Mouse (Mus musculus) kidney, postnatal 0 days (tissue): ENCODE results near the gene Slc9a3r1. TPM values are rescaled to one million over a fixed set of nuclear protein-coding genes. Genes with fewer than 3 reads are reported as not detected.
A peak's percentile ranks its signal among the peaks of the same experiment; 100 is the strongest.

Experiments used
- ATAC-seq: fragments of 200-750 bp; cut with Nextera tagmentation; replicated peaks from 2 replicates; pipeline ENCODE4 v1.8.0; 2017; ENCODE audit warnings: low read depth, moderate number of reproducible peaks, moderate TSS enrichment, moderate library complexity; ENCODE audit not compliant: low FRiP score
- DNase-seq: peaks from one replicate; pipeline ENCODE4 v3.0.0-alpha.2; 2016; ENCODE audit warnings: low spot score
- H3K27ac ChIP-seq: fragments of 300-500 bp; sonication (generic); 2 replicates; pipeline ENCODE4 v1.5.1; 2014; ENCODE audit warnings: mild to moderate bottlenecking
- H3K27me3 ChIP-seq: fragments of 300-500 bp; sonication (generic); 2 replicates; pipeline ENCODE4 v1.6.1; 2014; ENCODE audit warnings: low read length, mixed read lengths; ENCODE audit not compliant: insufficient read depth
- H3K36me3 ChIP-seq: fragments of 300-500 bp; sonication (generic); 2 replicates; pipeline ENCODE4 v1.6.1; 2014; ENCODE audit warnings: low read length, mixed read lengths; ENCODE audit not compliant: insufficient read depth
- H3K4me1 ChIP-seq: fragments of 300-500 bp; sonication (generic); replicated peaks from 2 replicates; pipeline ENCODE4 v1.6.1; 2014; ENCODE audit warnings: antibody characterized with exemption, low read length, mixed read lengths; ENCODE audit not compliant: insufficient read depth
- H3K4me2 ChIP-seq: fragments of 300-500 bp; sonication (generic); 2 replicates; pipeline ENCODE4 v1.6.1; 2014; ENCODE audit warnings: mild to moderate bottlenecking, low read length, moderate library complexity, mixed read lengths
- H3K4me3 ChIP-seq: fragments of 300-500 bp; sonication (generic); replicated peaks from 2 replicates; pipeline ENCODE4 v1.5.1; 2014; ENCODE audit warnings: low read depth, low read length
- H3K9ac ChIP-seq: fragments of 300-500 bp; sonication (generic); 2 replicates; pipeline ENCODE4 v1.6.1; 2014; ENCODE audit warnings: low read depth, low read length
- H3K9me3 ChIP-seq: fragments of 300-500 bp; sonication (generic); replicated peaks from 2 replicates; pipeline ENCODE4 v1.6.1; 2016; ENCODE audit warnings: low read length, inconsistent platforms, mixed read lengths
- CTCF ChIP-seq: IDR thresholded peaks from 2 replicates; pipeline ENCODE4 v1.5.1; 2016; ENCODE audit warnings: antibody characterized with exemption, low read depth, mild to moderate bottlenecking, moderate library complexity
- WGBS: fragments of 180-500 bp; shearing (Covaris S2); extraction: QIAGEN DNeasy Blood & Tissue Kit; methylation state at CpG from one replicate; pipeline ENCODE4 v1.1.7; 2014; 5-methylcytosine and 5-hydroxymethylcytosine counted together
- polyA plus RNA-seq: library from polyadenylated mRNA; unstranded; fragments of >200 nt; fragmentation: Nextera tagmentation; extraction: Ambion mirVana; gene quantifications from 2 replicates; pipeline ENCODE4 v1.2.1, GENCODE M21; 2015

Gene Slc9a3r1
- polyA plus RNA-seq, 1 experiment from 2014 or later, result 163 TPM

DNA sequence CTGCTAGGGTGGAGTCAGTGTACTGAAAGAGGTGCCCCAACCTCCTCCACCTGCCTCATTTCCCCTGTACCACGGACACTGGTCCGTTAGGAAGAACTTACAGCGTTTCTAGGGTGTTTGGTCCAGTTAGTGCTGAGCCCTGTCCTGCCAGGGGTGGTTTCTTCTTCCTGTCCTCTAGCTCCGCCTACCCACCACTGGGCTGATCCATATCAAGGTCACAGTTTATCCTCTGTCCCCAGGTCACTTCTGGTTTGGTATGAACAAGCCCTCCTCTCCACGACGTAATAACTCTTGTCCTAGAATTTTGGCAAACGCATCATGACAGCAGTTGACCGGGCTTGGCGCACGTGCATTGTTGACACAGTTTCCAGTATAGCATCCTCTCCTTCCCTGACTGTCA, 56.5 kb downstream of the Slc9a3r1 start:
- TF ChIP-seq CTCF, result no peak
- no peaks in the 10 kb centered on the region for H3K36me3 ChIP-seq
- H3K9ac ChIP-seq, result no peak overlapping the region
- no peak for DNase-seq
- no peak overlapping the region for H3K27ac ChIP-seq
- no peak overlapping the region for H3K4me2 ChIP-seq
- no peak for ATAC-seq
- no peak overlapping the region for H3K4me3 ChIP-seq
- H3K4me1 ChIP-seq, result 0 out of 2 replicates have a peak, but pooled peaks cover 4% of the 10 kb centered on the region
- 86% methylated on average over 10 of the region's 10 CpGs for WGBS
- no peaks in the 10 kb centered on the region for H3K27me3 ChIP-seq
- no peaks in the 10 kb centered on the region for H3K9me3 ChIP-seq

GRCm38 (mm10) chr11:115222077-115222476, 58.9 kb downstream of the Slc9a3r1 start:
- ATAC-seq (no peak), DNase-seq (peak; percentile 21)
- Histone ChIP-seq H3K4me1 (0 out of 2 replicates have a peak, but pooled peaks cover 4% of the 10 kb centered on the region), H3K4me2 (no peak overlapping the region), H3K36me3 (no peaks in the 10 kb centered on the region), H3K27ac (no peak overlapping the region), H3K27me3 (no peaks in the 10 kb centered on the region), H3K9me3 (no peaks in the 10 kb centered on the region), H3K4me3 (no peak overlapping the region), H3K9ac (no peak overlapping the region)
- WGBS, result 31% methylated on average over 12 of the region's 12 CpGs
- TF ChIP-seq CTCF, result no peak

DNA sequence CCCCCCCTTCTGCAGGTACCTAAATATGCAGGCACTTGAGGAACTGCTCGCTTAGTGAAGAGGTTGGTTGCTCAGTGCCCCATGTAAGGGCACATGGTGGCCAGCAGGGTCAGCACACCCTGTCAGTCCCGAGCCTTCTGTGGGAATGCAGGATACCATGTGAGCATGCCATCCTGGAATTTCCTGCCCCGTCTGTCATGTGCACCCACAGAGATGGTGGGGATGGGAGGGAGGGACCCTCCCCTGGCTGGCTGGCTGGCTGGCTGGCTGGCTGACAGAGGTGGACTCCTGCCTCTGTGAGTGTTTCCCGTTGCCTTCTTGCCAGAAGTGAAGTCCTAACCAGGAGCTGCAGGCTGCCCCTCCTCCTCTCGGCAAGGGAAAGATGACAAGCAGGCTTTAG, 59.4 kb downstream of the Slc9a3r1 start:
- Histone ChIP-seq H3K27me3 (no peaks in the 10 kb centered on the region), H3K4me2 (no peak overlapping the region), H3K4me1 (0 out of 2 replicates have a peak, but pooled peaks cover 4% of the 10 kb centered on the region), H3K4me3 (no peak overlapping the region), H3K9me3 (no peaks in the 10 kb centered on the region), H3K9ac (no peak overlapping the region), H3K27ac (no peak overlapping the region), H3K36me3 (no peaks in the 10 kb centered on the region)
- 26% methylated on average over 5 of the region's 5 CpGs for WGBS
- DNase-seq, result no peak
- TF ChIP-seq CTCF, result no peak
- no peak for ATAC-seq

GRCm38 (mm10) chr11:115223451-115223850, 60.3 kb downstream of the Slc9a3r1 start:
- Histone ChIP-seq H3K27me3 (no peaks in the 10 kb centered on the region), H3K9ac (no peak overlapping the region), H3K4me2 (no peak overlapping the region), H3K36me3 (no peaks in the 10 kb centered on the region), H3K27ac (no peak overlapping the region), H3K9me3 (no peaks in the 10 kb centered on the region), H3K4me3 (no peak overlapping the region), H3K4me1 (0 out of 2 replicates have a peak, but pooled peaks cover 4% of the 10 kb centered on the region)
- no peak for TF ChIP-seq CTCF
- ATAC-seq (no peak), DNase-seq (no peak)
- WGBS, result 77% methylated on average over 11 of the region's 11 CpGs

DNA sequence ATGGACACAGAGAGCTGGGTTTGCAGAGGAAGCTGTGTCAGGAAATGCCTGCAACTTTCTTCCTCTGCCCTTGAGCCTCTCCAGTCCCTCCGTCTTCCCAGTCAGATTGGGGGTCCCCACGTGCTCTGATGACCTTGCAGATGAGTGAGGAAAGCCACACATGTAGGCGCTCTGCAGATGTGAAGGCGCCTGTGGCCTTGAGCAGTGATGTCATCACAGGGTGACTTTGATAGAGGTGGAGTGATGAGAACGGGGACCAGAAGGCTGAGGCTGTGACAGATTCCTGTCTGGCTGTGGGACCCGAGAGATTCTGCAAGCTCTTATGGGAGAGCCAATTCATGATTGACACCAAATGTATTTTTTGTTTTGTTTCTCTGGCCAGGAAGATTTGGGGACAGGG, 60.7 kb downstream of the Slc9a3r1 start:
- Histone ChIP-seq H3K4me3 (no peak overlapping the region), H3K27ac (no peak overlapping the region), H3K4me2 (no peak overlapping the region), H3K9me3 (no peaks in the 10 kb centered on the region), H3K9ac (no peak overlapping the region), H3K27me3 (no peaks in the 10 kb centered on the region), H3K4me1 (0 out of 2 replicates have a peak, but pooled peaks cover 4% of the 10 kb centered on the region), H3K36me3 (no peaks in the 10 kb centered on the region)
- ATAC-seq (no peak), DNase-seq (no peak)
- 75% methylated on average over 6 of the region's 6 CpGs for WGBS
- no peak for TF ChIP-seq CTCF

DNA sequence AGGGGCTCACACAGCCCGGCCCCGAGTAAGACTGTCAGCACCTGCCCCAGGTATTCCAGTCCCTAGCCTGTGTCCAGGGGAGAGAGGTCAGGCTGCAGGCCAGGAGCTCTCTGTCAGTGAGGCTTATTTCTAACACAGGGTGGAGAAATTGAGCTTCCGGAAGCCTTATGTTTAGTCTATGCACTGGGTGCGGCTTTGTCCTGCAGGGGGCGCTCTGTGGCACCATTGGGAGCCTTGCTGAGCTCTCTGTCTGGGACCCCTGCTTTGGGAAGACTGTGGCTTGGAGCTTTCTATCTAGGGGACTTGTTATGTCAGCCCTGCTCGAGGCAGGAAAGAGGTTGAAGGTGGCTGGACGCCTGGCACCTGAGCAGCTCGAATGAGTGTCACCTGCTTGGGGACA, 61.7 kb downstream of the Slc9a3r1 start:
- Histone ChIP-seq H3K9me3 (no peaks in the 10 kb centered on the region), H3K36me3 (no peaks in the 10 kb centered on the region), H3K4me1 (no peaks in the 10 kb centered on the region), H3K27me3 (0 out of 2 replicates have a peak, but pooled peaks cover 3% of the 10 kb centered on the region), H3K4me2 (no peak overlapping the region), H3K9ac (no peak overlapping the region), H3K27ac (no peak overlapping the region), H3K4me3 (no peak overlapping the region)
- DNase-seq (peak; percentile 73), ATAC-seq (0 out of 2 replicates have a peak, but pooled peaks have one; percentile 14)
- TF ChIP-seq CTCF, result peak; percentile 70
- 51% methylated on average over 8 of the region's 8 CpGs for WGBS

GRCm38 (mm10) chr11:115225301-115225700, 62.2 kb downstream of the Slc9a3r1 start:
- Histone ChIP-seq H3K4me3 (no peak overlapping the region), H3K4me2 (no peak overlapping the region), H3K27me3 (0 out of 2 replicates have a peak, but pooled peaks cover 3% of the 10 kb centered on the region), H3K27ac (no peak overlapping the region), H3K9me3 (no peaks in the 10 kb centered on the region), H3K36me3 (no peaks in the 10 kb centered on the region), H3K9ac (no peak overlapping the region), H3K4me1 (no peaks in the 10 kb centered on the region)
- DNase-seq (no peak), ATAC-seq (no peak)
- no peak for TF ChIP-seq CTCF
- 50% methylated on average over 6 of the region's 6 CpGs for WGBS
